Mouse (Mus musculus) heart, embryonic 12.5 days (tissue): ENCODE measurements at regions not wholly inside any gene's neighbourhood (a gene's known extent, or its start where the extent isn't known, plus 50 kb on each side); places are given as distances from the start of the nearest gene placed in this dataset.

ENCODE experiments used
- ATAC-seq: fragments of 200-750 bp; cut with Nextera tagmentation; 2 replicates; pipeline ENCODE4 v1.8.0; 2017; ENCODE audit warnings: moderate TSS enrichment, moderate library complexity; ENCODE audit not compliant: insufficient number of reproducible peaks, low FRiP score
- H3K27ac ChIP-seq: fragments of 300-500 bp; sonication (generic); 2 replicates; pipeline ENCODE4 v1.5.1; 2016; ENCODE audit warnings: mild to moderate bottlenecking, moderate library complexity; ENCODE audit not compliant: poor library complexity, severe bottlenecking
- H3K27me3 ChIP-seq: fragments of 300-500 bp; sonication (generic); replicated peaks from 2 replicates; pipeline ENCODE4 v1.6.1; 2016; ENCODE audit warnings: mild to moderate bottlenecking, moderate library complexity
- H3K36me3 ChIP-seq: fragments of 300-500 bp; sonication (generic); 2 replicates; pipeline ENCODE4 v1.6.1; 2016; ENCODE audit warnings: mild to moderate bottlenecking, moderate library complexity
- H3K4me1 ChIP-seq: fragments of 300-500 bp; sonication (generic); replicated peaks from 2 replicates; pipeline ENCODE4 v1.6.1; 2016; ENCODE audit warnings: mild to moderate bottlenecking
- H3K4me2 ChIP-seq: fragments of 300-500 bp; sonication (generic); 2 replicates; pipeline ENCODE4 v1.6.1; 2016; ENCODE audit warnings: mild to moderate bottlenecking, moderate library complexity
- H3K4me3 ChIP-seq: fragments of 300-500 bp; sonication (generic); 2 replicates; pipeline ENCODE4 v1.5.1; 2016; ENCODE audit warnings: mild to moderate bottlenecking
- H3K9ac ChIP-seq: fragments of 300-500 bp; sonication (generic); 2 replicates; pipeline ENCODE4 v1.6.1; 2016; ENCODE audit warnings: mild to moderate bottlenecking, moderate library complexity
- H3K9me3 ChIP-seq: fragments of 300-500 bp; sonication (generic); replicated peaks from 2 replicates; pipeline ENCODE4 v1.6.1; 2016; ENCODE audit warnings: mild to moderate bottlenecking, moderate library complexity
- WGBS: fragments of 180-500 bp; shearing (Covaris S2); methylation state at CpG from one replicate; pipeline ENCODE4 v1.1.7; 2016; 5-methylcytosine and 5-hydroxymethylcytosine counted together

GRCm38 (mm10) chr14:79929451-79929850, 54.4 kb upstream of the Olfm4 start:
- H3K4me1 ChIP-seq: no peaks in the 10 kb centered on the region
- H3K4me2 ChIP-seq: no peak overlapping the region
- no peak overlapping the region for H3K9ac ChIP-seq
- H3K9me3 ChIP-seq: no peaks in the 10 kb centered on the region; the same call in 1 of the 2 replicates
- H3K36me3 ChIP-seq: no peaks in the 10 kb centered on the region
- H3K4me3 ChIP-seq: no peak overlapping the region
- no peak overlapping the region for H3K27ac ChIP-seq
- no peak for ATAC-seq
- 74% methylated on average over 3 of the region's 3 CpGs for WGBS
- H3K27me3 ChIP-seq: no peaks in the 10 kb centered on the region

GRCm38 (mm10) chr14:79927161-79927560, 56.7 kb upstream of the Olfm4 start:
- no peak for ATAC-seq

DNA sequence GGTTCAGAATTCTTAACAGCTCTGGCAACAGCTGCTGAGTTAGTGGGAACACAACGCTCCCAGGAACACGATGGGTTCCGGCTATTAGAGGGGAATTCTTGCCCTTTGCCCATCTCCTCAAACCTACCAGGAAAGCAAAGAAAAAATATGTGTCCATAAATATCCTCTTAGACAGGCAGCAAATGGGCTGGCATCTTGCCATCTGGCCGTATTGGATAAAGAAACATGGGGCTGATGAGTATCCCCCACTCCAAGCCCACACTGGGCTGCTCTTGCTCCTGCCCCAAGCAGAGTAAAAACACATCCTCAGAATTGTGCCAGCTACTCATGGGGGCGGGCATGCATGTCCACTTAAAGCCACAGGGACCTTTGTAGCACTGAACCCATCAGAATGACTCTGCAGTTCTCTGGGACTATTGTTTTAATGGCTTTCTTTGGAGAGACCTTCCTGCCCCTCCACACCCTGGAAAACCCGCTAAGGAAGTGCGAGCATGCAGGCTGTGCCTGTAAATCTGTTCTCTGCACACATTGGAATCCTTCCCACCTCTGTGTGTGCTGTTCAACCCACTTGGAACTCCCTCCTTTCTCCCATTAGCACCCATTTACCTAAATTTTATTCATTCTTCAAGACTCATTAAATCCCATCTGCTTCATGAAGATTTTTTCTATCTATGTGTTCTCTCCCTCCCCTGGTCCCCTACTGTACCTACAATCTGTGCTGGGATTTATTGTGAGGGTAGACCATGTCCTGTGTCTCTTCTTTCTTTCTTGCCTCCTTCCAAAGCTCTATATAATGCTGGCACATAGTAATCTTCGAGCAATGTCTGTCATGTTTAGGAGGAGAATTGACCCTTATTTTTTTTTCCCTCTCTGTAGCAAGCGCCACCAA, 66.7 kb upstream of the Olfm4 start:
- Histone ChIP-seq H3K27ac (no peak overlapping the region), H3K9ac (no peak overlapping the region), H3K36me3 (no peaks in the 10 kb centered on the region), H3K27me3 (no peaks in the 10 kb centered on the region), H3K4me2 (no peak overlapping the region), H3K4me1 (no peaks in the 10 kb centered on the region), H3K9me3 (no peaks in the 10 kb centered on the region), H3K4me3 (no peak overlapping the region)
- no peak for ATAC-seq
- 69% methylated on average over 9 of the region's 9 CpGs for WGBS

More at GRCm38 (mm10) chr14:79927161-79927560, 56.7 kb upstream of the Olfm4 start:
- H3K27ac ChIP-seq: no peak overlapping the region
- no peaks in the 10 kb centered on the region; the same call in 1 of the 2 replicates for H3K9me3 ChIP-seq
- 82% methylated on average over 1 of the region's 1 CpGs for WGBS
- no peak overlapping the region for H3K4me2 ChIP-seq
- no peak overlapping the region for H3K4me3 ChIP-seq
- no peaks in the 10 kb centered on the region for H3K4me1 ChIP-seq
- no peaks in the 10 kb centered on the region for H3K27me3 ChIP-seq
- no peaks in the 10 kb centered on the region for H3K36me3 ChIP-seq
- H3K9ac ChIP-seq: no peak overlapping the region

GRCm38 (mm10) chr14:79914966-79915365, 68.9 kb upstream of the Olfm4 start:
- Histone ChIP-seq H3K4me1 (no peaks in the 10 kb centered on the region), H3K27me3 (no peaks in the 10 kb centered on the region), H3K9me3 (no peaks in the 10 kb centered on the region), H3K4me2 (no peak overlapping the region), H3K4me3 (no peak overlapping the region), H3K36me3 (no peaks in the 10 kb centered on the region), H3K27ac (no peak overlapping the region), H3K9ac (no peak overlapping the region)
- no peak for ATAC-seq
- WGBS: 80% methylated on average over 4 of the region's 4 CpGs

DNA sequence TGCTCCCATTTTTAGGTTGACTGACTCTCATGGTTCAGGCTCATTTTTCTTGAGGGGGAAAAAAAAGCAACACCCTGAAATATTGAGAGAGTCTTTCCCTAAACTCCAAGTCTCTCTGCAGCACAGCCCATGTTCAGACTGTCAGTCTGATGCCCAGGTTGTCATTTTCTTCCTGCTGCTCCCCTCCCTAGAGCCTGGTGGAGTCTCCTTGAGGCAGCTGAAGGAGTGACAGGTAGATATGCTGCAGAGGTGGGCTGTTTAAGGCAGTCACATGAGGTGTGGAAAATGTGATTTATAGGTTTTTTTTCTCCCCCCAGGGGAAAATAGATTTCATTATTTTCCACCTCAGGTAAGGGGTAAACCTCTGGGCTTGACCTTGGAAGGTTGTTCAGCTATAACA, 70.6 kb upstream of the Olfm4 start:
- no peak for ATAC-seq
- Histone ChIP-seq H3K4me2 (no peak overlapping the region), H3K4me1 (no peaks in the 10 kb centered on the region), H3K27me3 (no peaks in the 10 kb centered on the region), H3K36me3 (no peaks in the 10 kb centered on the region), H3K9me3 (no peaks in the 10 kb centered on the region), H3K9ac (no peak overlapping the region), H3K4me3 (no peak overlapping the region), H3K27ac (no peak overlapping the region)

- Histone ChIP-seq H3K4me2 (no peak overlapping the region), H3K4me1 (no peaks in the 10 kb centered on the region), H3K36me3 (no peaks in the 10 kb centered on the region), H3K9ac (no peak overlapping the region), H3K27me3 (no peaks in the 10 kb centered on the region), H3K9me3 (no peaks in the 10 kb centered on the region), H3K4me3 (no peak overlapping the region), H3K27ac (no peak overlapping the region)
- ATAC-seq: no peak
- WGBS: 38% methylated on average over 4 of the region's 4 CpGs
Observed at GRCm38 (mm10) chr14:79912610-79913009, 71.3 kb upstream of the Olfm4 start.

- H3K4me2 ChIP-seq: no peak overlapping the region
- no peaks in the 10 kb centered on the region for H3K27me3 ChIP-seq
- ATAC-seq: no peak
- no peaks in the 10 kb centered on the region for H3K36me3 ChIP-seq
- H3K27ac ChIP-seq: no peak overlapping the region
- no peaks in the 10 kb centered on the region for H3K4me1 ChIP-seq
- no peak overlapping the region for H3K4me3 ChIP-seq
- WGBS: 49% methylated on average over 4 of the region's 4 CpGs
- no peak overlapping the region for H3K9ac ChIP-seq
- no peaks in the 10 kb centered on the region for H3K9me3 ChIP-seq
Observed at GRCm38 (mm10) chr14:79907761-79908160, 76.1 kb upstream of the Olfm4 start.

DNA sequence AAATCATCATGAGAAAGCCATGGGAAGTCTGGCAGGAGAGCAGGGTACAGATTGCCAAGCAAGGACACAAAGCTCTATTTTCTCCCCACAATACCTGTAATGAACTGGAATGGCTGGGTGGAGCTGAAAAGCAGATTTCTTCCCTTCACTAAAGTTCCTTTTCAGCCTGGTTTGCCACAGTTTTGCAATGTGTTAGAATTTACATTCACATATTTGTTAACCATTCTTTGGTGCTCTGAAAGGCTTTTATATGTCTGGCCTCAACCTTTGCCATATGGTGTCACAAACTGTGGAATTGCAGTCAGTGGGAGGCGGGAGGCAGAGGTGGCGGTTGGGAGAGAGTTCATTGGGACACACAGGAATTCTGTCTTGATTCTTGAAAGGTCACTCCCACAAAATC, 78.3 kb upstream of the Olfm4 start:
- Histone ChIP-seq H3K27me3 (no peaks in the 10 kb centered on the region), H3K36me3 (no peaks in the 10 kb centered on the region), H3K27ac (no peak overlapping the region), H3K4me3 (no peak overlapping the region), H3K4me1 (no peaks in the 10 kb centered on the region), H3K9ac (no peak overlapping the region), H3K9me3 (no peaks in the 10 kb centered on the region), H3K4me2 (no peak overlapping the region)
- ATAC-seq: no peak
- WGBS: 75% methylated on average over 2 of the region's 2 CpGs

- Histone ChIP-seq H3K27me3 (no peaks in the 10 kb centered on the region), H3K4me2 (no peak overlapping the region), H3K4me1 (0 out of 2 replicates have a peak, but pooled peaks cover 5% of the 10 kb centered on the region), H3K9me3 (no peaks in the 10 kb centered on the region), H3K27ac (no peak overlapping the region), H3K9ac (no peak overlapping the region), H3K4me3 (no peak overlapping the region), H3K36me3 (no peaks in the 10 kb centered on the region)
- 5% methylated on average over 1 of the region's 1 CpGs for WGBS
- ATAC-seq: no peak
Observed at GRCm38 (mm10) chr14:79902355-79902754, 81.5 kb upstream of the Olfm4 start.

DNA sequence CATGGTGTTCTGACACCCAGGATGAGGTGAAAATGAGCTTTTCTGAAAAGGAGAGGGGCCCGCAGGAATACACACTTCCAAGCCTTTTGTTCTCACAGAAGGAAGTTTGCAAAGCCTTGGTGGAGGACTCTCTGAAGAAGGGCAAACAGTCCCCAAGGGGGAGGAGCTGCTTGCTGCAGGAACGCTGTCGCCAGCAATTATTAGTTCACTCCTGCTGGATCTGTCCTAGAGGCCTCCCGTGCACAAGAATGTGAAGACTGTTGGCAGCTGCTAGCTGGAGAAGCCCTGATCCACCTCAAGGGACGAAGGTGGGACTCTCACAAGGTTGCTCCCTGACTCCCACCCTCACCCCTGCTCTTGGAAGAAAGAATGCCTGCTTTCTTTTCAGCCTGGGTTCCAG, 85.6 kb upstream of the Olfm4 start:
- ATAC-seq: no peak
- H3K4me3 ChIP-seq: no peak overlapping the region
- H3K36me3 ChIP-seq: no peaks in the 10 kb centered on the region
- no peaks in the 10 kb centered on the region for H3K27me3 ChIP-seq
- WGBS: 4% methylated on average over 5 of the region's 5 CpGs
- no peak overlapping the region for H3K27ac ChIP-seq
- no peaks in the 10 kb centered on the region for H3K9me3 ChIP-seq
- H3K4me2 ChIP-seq: no peak overlapping the region
- H3K4me1 ChIP-seq: 0 out of 2 replicates have a peak, but pooled peaks cover 5% of the 10 kb centered on the region
- no peak overlapping the region for H3K9ac ChIP-seq

DNA sequence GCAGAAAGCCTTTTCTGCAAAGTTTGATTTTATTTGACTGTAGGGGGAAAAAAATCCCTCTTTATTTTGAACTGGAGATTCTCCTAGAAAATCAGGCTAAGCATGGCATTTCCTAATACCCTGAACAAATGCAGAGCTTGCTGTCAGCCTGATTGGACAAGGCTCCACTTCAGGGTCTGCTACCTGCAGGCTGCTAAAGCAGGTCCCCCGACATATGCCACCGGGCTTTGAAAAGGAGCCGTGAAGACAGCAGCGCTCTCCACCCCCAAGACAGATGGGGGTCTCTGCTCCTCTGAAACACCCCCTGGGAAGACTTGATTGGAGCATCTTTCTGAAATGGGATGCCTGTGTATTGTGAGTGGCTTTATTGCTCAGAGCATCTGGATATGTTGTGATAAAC, 90.6 kb upstream of the Olfm4 start:
- Histone ChIP-seq H3K36me3 (no peaks in the 10 kb centered on the region), H3K4me1 (0 out of 2 replicates have a peak, but pooled peaks cover under 1% of the 10 kb centered on the region), H3K27ac (no peak overlapping the region), H3K4me3 (no peak overlapping the region), H3K9me3 (no peaks in the 10 kb centered on the region), H3K9ac (no peak overlapping the region), H3K27me3 (no peaks in the 10 kb centered on the region), H3K4me2 (no peak overlapping the region)
- 76% methylated on average over 4 of the region's 4 CpGs for WGBS
- ATAC-seq: no peak

DNA sequence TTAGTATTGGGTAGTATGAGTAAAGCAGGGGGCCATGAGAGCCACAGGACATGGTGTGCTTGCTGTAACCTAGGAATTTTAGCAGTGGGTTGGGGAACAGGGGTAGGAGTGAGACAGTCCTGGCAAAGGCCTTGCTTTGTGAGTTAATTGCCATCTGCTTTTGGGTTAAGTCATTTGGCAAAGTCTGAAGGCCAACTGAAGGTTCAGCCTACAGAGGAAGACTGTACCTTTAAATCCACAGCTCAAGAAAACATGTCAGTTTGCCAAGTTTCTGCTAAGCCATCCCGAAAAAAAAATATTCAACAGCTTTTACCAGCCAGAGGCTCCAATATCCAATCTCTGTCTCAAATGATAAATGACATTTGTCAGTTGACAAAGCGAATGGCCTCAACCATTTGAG, 93.2 kb upstream of the Olfm4 start:
- H3K4me1 ChIP-seq: no peaks in the 10 kb centered on the region
- 68% methylated on average over 2 of the region's 2 CpGs for WGBS
- no peak overlapping the region for H3K4me3 ChIP-seq

More for the DNA sequence above, 93.2 kb upstream of the Olfm4 start:
- Histone ChIP-seq H3K9me3 (no peaks in the 10 kb centered on the region), H3K9ac (no peak overlapping the region), H3K4me2 (no peak overlapping the region), H3K27ac (no peak overlapping the region), H3K27me3 (no peaks in the 10 kb centered on the region), H3K36me3 (no peaks in the 10 kb centered on the region)
- no peak for ATAC-seq
